Mouse (Mus musculus): ENCODE measurements around the gene Btk.
A peak's percentile ranks its signal among the peaks of the same experiment; 100 is the strongest.
"Not testable (repeated sequence)": the region's sequence is repeated elsewhere in the genome, so short reads cannot be mapped to it uniquely, and the experiment has no call there.

Btk gene

DNA sequence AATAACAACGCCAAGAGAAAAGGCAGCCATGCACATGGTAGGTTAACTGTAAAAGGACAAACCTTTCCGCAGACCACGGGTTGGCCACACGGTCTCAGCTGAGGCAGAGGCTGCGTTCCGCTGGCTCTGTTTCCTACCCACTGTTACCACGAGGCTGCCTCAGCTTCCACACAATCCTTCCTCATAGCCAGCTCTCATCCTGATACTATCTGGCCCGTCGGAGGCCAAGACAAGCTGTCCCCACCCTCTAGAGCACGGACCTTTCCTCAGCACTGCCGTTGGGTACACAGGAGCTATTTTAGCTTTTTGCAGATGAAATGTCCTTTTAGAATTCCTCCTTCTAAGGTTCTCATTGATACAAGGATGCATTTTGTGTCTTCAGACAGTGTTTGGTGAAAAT, 1.1 kb downstream of the Btk start:
- no peak for DNase-seq (ENCODE audit: extremely low read depth, low read depth, low spot score)

- DNase-seq (ENCODE audit: extremely low read depth, low read depth, low spot score) = no peak
These were observed 2.7 kb downstream of the Btk start for GRCm38 (mm10) chrX:134580528-134581305.

GRCm38 (mm10) chrX:134577896-134578295, 5.5 kb downstream of the Btk start:
- DNase-seq (ENCODE audit: extremely low read depth, low read depth, low spot score) = no peak

GRCm38 (mm10) chrX:134566536-134567222, 16.7 kb downstream of the Btk start:
- DNase-seq (ENCODE audit: extremely low read depth, low read depth, low spot score) = no peak

GRCm38 (mm10) chrX:134564326-134564725, 19.0 kb downstream of the Btk start:
- no peak for DNase-seq (ENCODE audit: extremely low read depth, low read depth, low spot score)

- no peak for DNase-seq (ENCODE audit: extremely low read depth, low read depth, low spot score)
These were observed 28.9 kb downstream of the Btk start for GRCm38 (mm10) chrX:134554425-134554824.

GRCm38 (mm10) chrX:134553326-134553725, 30.0 kb downstream of the Btk start:
- DNase-seq (ENCODE audit: extremely low read depth, low read depth, low spot score) = no peak

DNA sequence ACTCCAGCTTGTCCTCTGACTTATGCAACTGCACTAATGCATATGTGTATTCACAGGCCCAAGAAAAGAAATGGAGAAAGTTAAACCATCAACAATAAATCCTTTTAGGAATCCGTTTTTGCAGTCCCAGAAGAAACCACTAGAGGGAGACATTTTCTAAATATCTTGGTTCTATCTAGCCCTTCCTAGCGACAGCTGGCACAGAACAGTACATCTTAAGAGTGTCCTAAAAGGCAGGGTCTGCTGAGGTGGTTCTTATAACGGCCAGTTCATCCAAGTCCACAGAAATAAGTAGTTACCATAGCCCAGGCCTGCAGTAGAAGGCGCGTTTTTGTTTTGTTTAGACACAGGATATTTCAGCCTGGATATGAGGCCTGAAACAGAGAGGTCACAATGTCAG, 32.5 kb downstream of the Btk start:
- no peak for DNase-seq (ENCODE audit: extremely low read depth, low read depth, low spot score)

GRCm38 (mm10) chrX:134547330-134547729, 36.0 kb downstream of the Btk start:
- DNase-seq (ENCODE audit: extremely low read depth, low read depth, low spot score) = no peak

- DNase-seq (ENCODE audit: extremely low read depth, low read depth, low spot score) = no peak
These were observed 41.4 kb downstream of the Btk start for GRCm38 (mm10) chrX:134541955-134542308.

DNA sequence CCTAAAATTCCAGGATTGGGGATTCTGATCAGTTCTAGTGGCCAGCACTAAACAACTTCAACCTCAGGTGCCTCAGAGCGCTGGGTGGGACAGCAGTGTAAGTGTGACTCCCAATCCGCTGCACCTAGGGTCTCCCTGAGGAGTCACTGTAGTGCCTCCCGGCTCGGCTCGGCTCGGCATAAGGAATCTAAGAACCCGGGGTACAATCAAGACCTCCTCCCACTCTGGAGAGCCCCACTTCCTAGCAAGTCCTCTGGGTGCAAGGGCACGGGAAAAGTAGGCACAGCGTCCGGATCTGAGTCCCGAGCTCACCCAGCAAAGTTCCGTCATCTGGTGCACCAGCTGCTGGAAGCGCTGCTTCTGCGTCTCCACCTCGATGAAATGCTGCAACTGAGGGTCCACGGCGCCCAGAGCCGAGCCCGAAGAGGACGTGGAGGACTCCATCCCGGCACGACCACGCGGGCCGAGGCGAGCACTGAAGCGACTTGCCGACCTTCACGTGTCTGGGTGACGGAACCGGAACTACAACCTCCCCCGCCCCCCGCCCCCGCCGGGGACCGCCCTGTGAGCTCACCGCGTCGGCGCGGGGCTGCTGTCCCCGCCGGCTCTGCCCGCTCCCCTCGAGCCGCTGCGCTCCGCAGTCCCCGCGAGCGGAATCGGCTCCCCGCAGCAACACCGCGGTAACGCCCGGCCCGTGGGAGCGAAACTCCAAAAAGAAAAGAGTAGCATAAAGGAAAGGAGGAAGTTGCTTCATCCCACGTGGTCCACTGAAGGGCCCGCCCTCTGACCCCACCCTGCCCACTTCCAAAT, 42.0 kb downstream of the Btk start, which contains the start of gene Timm8a1:
Timm8a1 (minus strand) TSS at position 721 of the 810 bp plus-strand sequence.
- no peak for DNase-seq (ENCODE audit: extremely low read depth, low read depth, low spot score)

GRCm38 (mm10) chrX:134540414-134541135, 42.8 kb downstream of the Btk start:
- DNase-seq (ENCODE audit: extremely low read depth, low read depth, low spot score) = peak; percentile 28

DNA sequence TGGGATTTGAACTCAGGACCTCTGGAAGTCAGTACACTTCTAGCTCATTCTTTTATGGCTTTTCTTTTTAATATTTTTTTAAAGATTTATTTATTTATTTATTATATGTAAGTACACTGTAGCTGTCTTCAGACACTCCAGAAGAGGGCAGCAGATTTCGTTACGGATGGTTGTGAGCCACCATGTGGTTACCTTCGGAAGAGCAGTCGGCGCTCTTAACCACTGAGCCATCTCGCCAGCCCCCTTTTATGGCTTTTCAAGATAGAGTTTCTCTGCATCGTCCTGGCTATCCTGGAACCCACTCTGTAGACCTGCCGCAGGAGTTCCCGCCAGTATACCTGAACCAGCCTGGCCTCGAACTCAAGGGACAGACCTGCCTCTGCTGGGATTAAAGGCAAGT, 43.6 kb downstream of the Btk start:
- not testable (repeated sequence) for DNase-seq (ENCODE audit: extremely low read depth, low read depth, low spot score)

- no peak for DNase-seq (ENCODE audit: extremely low read depth, low read depth, low spot score)
These were observed 50.0 kb downstream of the Btk start for GRCm38 (mm10) chrX:134533346-134533745.

GRCm38 (mm10) chrX:134525260-134525659, 58.1 kb downstream of the Btk start:
- DNase-seq (ENCODE audit: extremely low read depth, low read depth, low spot score) = no peak

DNA sequence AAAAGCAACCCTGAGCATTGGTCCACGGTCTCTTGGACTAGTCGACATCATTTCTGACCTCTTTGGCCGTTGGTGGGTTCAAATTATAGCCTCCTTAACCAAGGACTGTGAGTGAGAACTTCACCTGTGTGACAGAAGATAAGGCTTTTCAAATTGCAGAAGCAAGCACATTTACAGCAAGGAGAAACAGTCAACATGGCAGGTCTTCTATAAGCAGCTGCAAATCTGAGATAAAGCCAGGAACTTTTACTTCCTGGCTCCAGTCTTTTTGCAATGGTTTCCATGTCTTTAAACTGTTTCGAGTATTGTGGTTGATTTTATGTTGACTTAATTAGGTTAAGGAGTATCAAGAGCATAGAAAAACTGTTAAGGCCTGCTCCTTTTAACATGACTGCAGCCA, 59.6 kb downstream of the Btk start:
- DNase-seq (ENCODE audit: extremely low read depth, low read depth, low spot score) = no peak

GRCm38 (mm10) chrX:134509473-134509872, 73.9 kb downstream of the Btk start:
- DNase-seq (ENCODE audit: extremely low read depth, low read depth, low spot score) = no peak

DNA sequence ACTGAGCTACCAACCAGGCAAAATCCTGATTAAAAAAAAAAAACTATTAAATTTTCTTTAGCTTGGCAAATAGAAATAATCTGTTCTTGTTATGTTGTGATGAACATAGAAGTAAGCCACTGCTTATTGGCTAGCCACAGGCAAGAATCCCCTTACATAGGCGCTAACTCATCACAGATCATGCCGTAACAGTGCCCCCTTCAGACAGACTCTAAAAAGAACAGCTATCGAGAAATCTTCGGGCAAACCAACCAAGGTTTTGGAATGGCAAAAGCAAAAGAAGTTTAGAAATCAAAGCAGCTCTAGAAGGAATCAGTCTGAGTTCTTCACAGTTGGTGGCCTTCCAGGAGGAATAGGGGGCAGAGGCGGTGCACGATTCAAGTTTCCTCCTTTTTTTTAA, 75.4 kb downstream of the Btk start:
- DNase-seq (ENCODE audit: extremely low read depth, low read depth, low spot score) = no peak

DNA sequence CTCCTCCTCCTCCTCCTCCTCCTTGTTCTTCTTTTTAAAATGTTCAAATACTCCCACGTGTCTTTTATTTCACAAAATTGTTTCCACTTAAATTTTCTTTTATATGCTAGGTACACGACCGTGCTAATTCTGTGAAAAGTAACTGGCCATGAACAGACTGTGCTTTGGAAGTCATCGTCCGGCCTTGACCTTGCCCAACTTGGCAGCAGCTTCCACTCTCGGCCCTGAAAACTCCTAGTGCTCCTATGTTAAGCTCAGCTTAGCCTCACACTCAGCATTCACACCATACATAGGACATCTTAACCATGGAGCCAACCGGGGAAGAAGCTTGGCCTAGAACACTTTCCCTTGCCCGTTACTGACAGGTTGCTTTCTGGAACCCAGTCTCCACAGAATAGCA, 82.7 kb downstream of the Btk start:
- DNase-seq (ENCODE audit: extremely low read depth, low read depth, low spot score) = no peak
